Mouse (Mus musculus) megakaryocyte, adult 5-6 weeks (primary cell): ENCODE data around the gene Kcnj12. TPM values are rescaled to one million over a fixed set of nuclear protein-coding genes. Genes with fewer than 3 reads are reported as not detected.

ENCODE experiments used
- ATAC-seq: 2 replicates; pipeline ENCODE4 v1.8.0; 2016; ENCODE audit warnings: mild to moderate bottlenecking, inconsistent platforms; ENCODE audit not compliant: poor library complexity, severe bottlenecking
- total RNA-seq, 2 experiments: library from RNA; stranded (forward) in 1 of 2; stranded (reverse) in 1 of 2; fragments of 153-499, 151-499 nt in 1 of 2; fragments of 221-1000, 200-1000 nt in 1 of 2; gene quantifications; 2 replicates each; pipeline versions ENCODE4 v1.2.3 to v1.2.4; 2015 to 2017

Gene Kcnj12
- not detected in 2 replicates for total RNA-seq (2015)
- not detected in 2 replicates for total RNA-seq (2017)

DNA sequence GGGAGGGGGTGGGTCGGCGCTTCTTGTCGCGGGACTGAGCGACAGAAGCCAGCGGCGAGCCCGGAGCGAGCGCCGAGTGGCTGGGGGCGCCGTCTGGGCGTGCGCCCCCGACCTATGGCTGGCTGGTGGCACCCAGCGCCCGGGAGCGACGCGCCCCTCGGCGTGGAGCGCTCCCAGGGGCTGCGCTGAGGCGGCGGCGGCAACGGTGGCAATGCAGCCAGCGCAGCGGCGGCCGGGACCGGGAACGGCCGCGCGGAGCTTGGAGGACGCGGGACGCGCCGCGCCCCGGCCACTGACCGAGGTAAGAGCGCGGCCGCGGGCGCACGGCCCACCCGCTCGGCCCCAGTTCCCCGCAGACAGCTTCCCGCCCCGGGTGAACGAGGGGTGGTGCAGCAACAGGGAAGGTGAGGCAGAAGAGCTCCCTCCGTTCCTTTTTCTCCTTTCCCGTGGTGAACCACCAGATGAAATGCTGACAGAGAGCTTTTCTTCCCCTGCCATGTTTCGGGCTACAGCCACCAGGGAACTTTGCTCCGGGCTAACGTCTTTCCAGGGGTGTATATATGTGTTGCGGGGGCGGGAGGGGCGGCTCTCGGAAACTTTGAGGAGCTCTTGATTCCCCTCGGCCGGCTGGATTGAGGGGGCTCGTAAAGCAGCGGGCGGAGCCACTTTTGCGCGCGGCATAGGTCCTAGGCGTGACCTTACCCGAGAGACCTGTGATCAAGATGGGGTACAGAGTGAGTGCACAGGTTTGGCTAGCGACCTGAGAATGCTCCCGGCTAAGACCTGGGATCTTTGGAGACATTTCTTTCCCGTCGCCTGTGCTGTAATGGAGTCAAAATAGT lies at the start of gene Kcnj12:
Kcnj12 (plus strand) TSS at position 15 of the 842 bp plus-strand sequence.
- no peak for ATAC-seq

DNA sequence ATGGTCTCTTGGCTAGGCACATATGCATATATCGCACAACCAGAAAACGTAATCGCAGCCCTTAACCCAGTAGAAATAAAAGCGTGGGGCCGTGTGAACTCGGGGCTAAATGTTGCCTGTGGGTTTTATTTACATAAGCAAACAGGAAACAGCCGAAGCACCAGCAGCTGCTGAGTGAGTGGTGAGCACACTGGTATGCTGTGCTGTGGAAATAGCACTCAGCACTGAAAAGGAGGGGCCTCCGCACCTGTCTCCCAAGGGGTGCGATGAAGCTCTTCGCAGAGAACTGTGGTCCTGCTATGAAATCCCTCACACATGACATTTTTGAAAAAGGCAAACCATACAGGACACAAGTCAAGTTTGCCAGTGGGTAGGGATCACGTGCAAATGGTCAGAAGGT lies 47.3 kb upstream of the Kcnj12 start:
- no peak for ATAC-seq

DNA sequence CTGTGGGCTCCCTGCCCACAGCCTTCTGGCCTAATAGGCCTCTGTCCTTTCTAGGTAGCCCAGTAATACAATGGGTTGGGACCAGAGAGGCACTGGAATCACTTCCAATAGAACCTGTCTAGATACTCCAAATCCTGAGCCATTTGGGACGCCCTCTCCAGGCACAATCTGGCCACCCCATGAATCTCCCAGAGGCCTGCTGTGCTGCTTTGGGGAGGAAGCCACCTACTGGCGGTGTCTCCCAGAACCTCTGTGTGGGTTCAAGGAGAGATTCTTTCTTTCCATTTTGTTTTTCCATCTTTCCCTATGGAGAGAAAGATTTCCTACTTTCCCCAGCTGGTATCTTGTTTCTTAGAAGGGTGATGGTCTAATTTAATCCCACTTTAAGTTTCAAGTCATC lies 46.1 kb upstream of the Kcnj12 start:
- ATAC-seq, result no peak

DNA sequence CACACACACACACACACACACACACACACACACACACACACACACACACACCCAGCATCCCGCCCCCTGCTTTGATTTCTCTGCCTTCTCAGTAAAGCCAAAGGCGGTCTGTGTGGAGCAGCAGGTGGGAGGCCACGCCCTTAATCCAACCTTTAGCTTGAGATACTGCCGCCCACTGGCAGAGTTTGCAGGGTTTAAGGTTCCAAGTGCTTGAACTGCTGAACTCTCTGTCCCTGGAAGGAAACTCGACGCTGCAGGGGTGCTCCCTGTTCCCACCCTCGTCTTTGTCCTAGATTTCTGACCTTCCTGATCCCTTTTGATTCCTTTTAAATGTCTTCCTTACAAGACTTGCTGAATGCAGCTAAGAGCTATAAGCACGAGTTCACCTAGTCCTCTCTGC lies 45.6 kb upstream of the Kcnj12 start:
- no peak for ATAC-seq

DNA sequence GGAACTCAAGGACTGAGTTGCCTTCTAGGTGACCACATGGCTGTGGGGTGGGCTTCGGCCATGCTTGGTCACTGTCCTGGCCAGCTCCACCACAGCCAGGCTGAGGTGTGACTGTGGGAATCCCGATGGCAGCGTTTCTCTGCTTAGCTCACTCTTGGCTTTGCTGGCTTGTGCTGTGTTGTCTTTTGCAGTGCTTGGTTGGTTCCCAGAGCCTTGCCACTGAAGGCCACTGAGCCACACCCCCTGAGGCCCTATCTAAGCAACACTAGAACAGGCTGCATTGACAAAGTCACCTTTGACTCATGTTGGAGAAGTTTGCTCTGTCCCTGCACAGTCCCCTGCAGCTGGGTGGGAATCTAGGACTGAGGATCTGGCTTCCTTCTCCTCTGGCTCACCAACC lies 45.2 kb upstream of the Kcnj12 start:
- no peak for ATAC-seq

DNA sequence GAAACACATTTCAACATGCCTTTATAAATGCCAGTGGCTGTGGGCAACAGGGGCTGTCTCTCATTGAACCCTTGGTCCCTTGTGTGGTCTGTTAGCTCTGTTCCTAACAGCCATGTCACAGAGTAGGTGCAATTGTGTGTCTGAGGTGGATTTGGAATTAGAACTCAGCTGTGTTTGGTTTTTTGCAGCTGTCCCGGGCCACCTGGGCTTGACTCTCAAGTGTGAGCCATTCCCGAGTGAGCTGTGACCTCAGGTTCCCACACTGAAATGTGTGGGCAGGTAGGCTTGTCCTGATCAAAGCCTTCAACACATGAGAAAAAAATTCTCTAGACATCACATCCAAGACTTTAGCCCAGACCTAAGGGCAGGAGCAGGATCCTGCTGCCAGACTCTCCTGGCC lies 43.7 kb upstream of the Kcnj12 start:
- ATAC-seq, result no peak

DNA sequence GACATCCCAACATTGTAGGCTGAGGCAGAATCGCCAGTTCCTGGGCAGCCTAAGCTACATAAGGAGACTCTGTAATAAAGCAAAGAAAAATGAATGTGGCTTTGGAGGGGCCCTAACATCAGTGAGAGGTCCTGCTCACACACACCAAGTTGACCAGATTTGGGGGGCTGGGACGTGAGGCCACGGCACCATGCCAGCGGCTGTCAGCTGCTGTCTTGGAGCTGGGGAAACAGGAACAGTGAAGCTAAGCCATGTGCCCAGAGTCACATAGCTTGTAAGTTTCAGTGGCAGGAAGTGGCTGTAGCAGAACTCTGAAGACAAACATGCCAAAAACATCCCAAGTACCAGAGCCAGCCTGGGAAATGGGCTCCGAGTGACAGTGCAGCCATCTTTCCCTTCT lies 42.6 kb upstream of the Kcnj12 start:
- no peak for ATAC-seq

DNA sequence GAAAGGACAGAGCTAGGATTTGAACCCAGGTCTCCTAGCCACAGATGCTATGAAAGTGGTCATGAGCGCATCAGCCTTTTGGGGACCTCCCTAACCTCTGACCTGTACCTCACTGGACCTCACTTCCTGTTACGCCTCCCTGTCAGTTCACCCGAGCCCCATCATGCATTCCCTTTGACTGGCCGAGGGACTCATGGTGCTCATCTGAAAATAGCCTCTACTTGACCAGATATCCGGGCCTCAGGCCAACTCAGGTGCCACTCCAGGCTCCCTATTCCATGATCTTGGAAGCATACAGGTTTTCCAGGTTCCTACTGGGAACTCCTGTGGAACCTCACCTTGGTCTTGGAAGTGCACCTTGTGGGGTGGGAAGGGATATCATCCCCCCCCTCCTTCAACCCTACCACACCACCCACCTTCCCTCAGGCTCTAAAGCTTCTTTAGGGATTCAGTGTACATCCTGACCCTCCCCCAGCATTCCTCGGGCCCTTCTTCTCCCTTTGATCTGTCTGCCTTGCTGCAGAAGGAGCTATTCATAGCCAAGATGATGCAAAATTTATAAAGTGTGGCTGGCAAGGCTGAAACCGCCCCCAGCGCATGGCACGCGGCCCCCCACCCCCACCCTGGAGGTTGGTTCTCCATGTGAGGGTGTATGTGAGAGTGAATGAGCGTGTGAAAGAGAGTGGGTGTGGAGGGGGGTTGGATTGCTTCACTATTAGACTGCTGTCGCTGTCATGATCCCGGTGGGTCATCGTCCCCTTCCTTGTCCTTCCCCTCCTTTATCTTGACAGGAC lies 40.5 kb upstream of the Kcnj12 start:
- ATAC-seq, result no peak

DNA sequence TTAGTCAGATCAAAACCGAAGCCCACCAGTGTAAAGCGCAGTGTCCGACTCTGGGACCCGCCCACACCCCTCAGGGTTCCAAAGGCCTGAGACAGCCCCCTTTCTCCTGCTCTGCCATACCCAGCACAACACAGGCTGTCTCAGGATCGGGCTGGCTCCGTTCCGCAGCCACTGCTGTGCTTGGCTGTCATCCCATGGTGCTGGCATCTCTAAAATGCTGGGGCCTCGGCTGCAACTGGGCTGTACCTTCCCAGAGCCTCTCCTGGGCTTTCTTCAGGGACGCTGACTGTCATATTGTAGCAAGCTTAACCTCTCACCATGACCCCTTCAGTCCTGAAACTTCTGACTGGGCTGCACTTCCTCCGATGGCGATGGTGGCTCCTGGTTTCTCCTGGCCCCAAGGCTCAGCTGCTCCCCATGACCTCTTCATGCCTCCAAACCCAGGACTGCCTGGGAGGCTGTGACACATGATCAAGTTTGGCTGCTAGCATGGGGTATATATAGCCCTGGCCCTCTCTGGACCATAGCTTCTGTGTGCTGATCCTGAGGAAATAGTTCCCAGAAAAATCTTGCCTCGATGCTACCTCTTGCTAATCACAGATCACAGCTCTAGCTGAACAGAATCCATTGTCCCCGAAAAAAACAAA lies 37.3 kb upstream of the Kcnj12 start:
- no peak for ATAC-seq

DNA sequence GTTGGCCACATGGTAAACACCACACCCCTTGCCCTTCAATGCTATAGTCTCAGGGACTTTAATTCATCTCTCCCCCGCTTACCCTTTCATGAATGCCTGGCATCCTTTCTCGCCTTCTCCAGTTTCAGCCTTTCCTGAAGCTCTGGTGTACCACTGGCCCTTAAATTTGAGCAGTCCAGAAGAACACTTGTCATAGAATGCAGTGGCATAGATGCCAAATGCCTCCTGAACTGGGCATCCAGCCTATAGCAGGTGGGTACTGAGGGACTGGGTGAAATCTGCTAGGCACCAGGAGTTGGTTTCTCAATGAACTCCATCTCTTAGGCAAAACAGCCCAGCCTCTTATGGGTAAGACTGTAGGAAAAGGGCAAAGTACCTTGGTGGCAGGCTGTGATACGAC lies 31.9 kb upstream of the Kcnj12 start:
- ATAC-seq, result no peak

DNA sequence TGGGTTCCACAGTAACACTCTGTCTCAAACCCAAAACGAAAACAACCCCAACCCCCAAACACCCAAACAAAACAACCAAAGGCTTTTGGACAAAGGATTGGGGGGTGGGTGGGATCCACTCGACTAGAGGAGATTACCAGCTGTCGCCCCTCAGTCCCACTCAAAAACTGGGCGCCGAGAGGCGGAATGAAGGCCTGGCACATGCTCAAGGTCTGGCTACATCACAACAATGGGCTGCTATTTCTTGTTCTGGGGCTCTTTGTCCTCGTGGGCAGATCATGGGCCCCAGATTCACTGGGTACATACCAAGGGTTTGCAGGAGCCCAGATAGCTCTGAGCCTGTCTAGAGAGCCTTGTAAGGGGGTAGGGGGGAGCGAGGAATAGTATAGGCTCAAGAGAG lies 19.6 kb upstream of the Kcnj12 start:
- ATAC-seq, result no peak

DNA sequence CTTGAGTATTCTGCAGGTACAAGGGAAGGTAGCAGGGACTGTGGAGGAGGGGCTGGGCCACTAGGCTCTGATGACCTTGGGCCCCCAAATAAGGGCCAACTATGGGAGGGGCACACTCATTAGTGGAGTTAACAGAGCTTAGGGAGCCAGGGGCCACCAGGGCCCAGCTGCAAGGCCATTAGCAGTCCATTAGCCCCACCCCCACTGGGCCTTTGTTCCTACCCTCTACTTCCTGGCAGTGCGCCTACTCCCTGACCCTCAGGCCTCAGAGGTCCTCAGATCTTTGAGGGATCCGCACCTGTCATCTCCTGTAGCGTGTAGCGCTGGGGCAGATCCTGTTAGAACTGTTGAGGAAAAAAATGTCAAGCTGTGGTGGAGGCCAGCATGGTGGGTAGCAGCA lies 18.3 kb upstream of the Kcnj12 start:
- no peak for ATAC-seq

DNA sequence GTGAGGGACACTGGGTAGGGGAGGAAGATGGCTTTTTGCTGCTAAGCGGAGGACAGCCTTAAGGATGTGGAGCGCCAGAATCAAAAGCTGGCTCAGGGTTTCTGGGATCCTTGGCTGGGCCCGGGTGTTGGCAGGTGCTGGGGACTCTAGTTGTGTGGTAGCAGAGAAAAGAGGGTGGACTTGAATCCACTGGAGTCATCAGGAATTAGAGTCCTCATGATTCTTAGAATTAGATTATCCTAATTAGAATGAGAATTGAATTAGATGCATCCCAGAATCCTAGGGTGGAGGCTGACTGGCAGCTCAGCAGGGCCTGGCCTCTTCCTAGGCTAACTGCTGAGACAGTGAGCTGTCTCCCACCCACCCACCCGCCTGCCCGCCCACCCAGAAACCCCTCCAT lies 17.6 kb upstream of the Kcnj12 start:
- no peak for ATAC-seq

DNA sequence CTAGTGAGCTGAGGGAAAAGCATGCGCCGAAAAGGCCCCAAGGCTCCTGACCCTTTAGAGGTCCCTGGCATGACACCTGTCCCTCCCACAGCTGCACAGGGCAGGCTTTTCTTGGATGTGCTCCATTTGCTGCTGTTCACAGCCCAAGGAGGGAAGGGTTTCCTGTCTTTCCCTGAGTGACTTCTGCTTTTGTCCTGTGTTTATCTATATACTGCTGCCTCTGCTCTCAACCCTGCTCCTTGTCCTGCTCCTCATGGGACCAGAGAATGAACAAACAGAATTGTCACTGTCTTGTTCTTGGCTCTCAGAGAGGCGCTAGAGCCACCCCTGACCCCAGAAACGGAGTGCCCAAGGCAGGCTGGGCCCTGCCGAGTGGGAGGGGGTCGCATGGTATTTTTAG lies 17.0 kb upstream of the Kcnj12 start:
- ATAC-seq, result no peak

DNA sequence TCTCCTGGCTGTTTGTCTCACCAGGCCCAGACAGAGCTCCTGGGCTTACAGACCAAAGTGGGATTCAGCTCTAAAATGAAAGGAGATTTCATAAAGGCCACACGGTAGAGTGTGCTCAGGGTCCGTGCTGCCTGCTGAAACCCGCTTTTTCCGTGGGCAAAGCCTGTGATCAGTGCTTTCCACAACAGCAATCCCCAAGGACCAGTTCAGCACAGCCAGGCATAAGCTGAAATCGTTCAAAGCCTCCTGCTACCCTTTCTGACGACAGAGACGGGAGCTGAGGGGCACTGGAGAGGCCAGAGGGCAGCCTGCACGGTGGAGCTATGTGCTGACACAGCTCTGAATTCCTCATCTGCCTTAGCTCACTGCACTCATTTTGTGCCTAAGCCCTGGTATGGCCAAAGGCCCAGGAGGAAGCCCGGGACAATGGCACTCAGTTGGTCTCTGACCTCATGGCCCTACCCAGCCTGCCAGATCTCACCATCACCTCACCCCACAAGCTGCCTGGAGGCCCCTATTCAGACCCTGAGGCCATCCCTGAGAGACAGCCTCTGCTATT lies 10.5 kb upstream of the Kcnj12 start:
- ATAC-seq, result no peak

DNA sequence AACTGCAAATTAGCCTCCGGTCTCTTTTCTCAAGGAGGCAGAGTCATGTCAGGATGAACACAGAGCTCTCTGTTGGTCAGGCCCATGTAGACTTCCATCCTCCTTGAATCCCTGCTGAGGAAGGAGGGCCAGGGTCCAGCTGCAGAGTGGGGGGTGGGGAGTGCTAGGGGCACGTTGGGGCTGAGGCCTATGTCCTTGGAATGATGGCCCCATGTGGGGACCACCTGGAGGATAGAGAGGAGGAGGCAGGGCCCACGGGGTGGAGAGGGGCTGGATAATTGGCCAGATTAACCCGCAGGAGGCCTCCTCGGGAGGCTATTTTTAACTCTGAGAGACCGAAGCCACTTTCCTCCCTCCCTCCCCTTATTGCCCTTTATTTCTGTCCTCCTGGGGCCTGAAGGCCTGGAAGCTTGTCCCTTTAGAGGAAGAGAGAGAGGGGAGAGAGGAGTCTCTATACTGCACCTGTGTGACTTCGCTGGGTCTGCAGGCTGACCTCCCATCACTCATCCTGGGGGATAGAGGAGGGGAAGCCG lies 5.4 kb upstream of the Kcnj12 start:
- no peak for ATAC-seq

DNA sequence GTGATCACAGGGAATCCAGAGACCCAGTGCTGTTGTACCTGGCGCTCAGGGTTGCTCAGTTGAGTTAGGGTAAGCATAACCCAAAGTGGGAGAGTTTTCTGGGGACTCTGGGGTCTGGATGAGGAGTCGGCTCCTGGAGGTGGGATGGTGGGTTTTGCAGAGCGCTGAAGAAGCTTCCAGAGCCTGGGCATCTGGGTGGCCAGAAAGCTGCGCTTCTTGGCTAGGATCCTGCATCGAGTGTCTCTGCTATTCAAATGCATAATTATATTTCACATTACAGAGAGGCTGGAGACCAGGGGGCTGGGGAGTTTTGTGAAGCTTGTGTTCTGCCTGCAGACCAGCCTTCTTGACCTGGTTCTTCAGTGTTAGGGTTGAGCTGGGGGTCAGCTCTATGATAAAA lies 1.2 kb upstream of the Kcnj12 start:
- no peak for ATAC-seq

DNA sequence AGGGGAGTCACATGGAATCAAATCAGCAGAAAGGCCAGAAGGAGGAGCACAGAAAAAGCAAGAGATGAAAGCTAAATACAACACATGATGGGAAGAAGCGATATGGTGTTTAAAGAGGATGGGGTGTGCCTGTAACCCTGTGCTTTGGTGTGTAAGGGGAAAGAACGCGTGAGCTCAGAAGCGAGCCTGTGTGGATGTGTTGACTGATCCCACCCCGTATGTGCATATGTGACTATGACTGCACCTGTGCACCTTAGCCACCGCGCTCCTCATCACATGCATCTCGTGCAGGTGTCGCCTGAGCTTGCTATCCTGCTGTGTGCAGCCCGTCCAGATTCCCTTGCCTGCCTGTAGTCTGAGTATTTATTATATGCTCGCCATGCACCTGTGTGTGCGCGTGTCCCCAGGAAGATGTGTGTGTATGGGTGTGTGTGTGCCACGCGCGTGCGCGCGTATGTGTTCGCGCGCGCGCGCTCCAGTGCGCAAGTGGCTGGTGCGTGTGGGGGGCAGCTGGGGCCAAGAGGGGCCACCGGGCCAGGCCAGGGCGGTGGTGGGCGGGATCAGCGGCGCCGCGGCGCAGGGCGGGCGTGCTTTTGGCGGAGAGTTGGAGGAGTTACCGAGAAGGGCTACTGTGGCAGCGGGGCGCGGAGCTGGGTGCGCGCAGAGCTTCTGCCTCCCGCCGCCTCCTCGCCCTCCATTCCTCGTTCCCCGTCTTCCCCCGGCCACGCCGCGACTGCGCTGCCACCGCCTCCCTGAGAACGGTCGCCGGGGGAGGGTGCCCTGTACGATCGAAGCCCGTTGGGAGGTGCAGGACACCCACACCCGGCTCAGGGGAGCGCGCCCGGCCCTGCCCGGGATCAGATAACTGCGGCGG lies 451 bp upstream of the Kcnj12 start:
- no peak for ATAC-seq

DNA sequence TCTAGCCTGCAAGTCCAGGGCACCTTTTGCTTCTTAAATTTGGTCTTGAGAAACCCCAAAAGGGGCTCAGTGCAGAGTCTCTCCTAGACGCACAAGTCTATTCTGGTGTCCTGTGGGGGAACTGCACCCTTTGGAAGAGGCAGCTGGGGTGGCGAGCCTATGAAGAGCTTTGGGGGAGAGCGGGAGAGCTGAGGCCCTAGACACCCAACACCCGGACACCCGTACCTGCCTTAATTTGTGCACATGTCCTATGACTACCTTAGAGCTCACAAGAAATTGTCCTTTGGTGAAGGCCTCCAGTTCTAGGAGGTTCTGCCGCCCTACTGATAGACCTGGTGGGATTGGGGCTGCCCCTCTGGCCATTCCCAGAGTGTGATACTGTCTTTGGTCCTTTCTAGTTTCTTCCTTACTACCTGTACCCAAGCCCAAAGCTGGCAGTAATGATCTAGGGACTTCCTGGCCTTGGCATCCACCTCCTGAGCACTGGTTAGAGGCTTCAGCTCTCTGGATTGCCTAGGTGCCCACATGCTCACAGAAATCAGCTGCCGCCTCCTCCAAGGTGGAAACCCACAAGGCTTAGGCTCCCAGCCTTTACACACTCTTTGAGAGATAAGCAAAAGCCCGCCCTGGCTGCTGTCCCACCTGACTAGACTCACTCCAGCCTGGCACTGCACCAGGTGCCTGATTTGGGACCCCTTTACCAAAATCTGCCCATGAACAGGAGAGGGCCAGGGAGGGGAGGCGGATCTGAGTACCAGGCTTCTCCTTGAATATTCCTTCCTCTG lies 1.2 kb downstream of the Kcnj12 start:
- no peak for ATAC-seq
